Mouse (Mus musculus): ENCODE results near the gene Ptprt.

Gene Ptprt

DNA sequence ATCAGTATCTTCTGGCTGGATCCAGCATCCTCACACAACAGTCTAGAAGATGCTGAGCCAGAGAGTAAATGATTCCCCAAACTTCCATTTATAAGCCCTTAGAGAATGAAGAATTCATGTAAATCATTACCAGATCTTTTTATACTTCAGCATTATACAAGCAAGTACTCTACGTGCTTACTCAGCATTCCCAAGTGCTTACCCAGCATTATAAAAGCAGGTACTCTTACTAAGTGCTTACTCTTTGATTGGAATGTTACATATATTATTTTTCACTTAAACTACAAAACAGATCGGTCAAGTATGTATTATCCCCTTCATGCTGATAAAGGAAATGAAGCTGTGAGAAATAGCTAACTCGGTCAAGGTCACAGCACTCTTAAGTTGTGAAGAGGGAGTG lies 758.8 kb downstream of the Ptprt start:
- DNase-seq: no peak

GRCm38 (mm10) chr2:161884446-161884845 lies 776.5 kb downstream of the Ptprt start:
- no peak for DNase-seq

DNA sequence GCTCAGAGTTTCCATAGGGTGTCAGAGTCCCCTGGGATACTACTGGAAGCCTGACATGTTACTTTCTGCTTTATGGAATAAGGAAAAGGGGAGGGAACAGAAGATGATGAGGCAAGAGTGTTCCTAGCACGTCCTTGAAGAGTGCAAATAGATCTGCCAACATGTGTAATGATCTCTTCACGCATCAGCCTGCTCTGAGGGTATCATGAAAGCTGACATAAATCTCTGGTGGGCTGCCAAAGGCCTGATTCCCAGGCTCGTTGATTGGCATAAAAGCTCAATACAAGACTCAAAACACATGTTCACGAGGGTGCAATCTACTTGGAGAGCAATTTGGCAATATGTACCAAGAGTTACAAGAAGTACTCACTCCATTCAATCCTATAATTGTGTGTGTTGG lies 778.4 kb downstream of the Ptprt start:
- DNase-seq: no peak

GRCm38 (mm10) chr2:161880941-161881340 lies 780.0 kb downstream of the Ptprt start:
- DNase-seq: no peak

GRCm38 (mm10) chr2:161865231-161865630 lies 795.7 kb downstream of the Ptprt start:
- DNase-seq: no peak

GRCm38 (mm10) chr2:161858813-161859212 lies 802.1 kb downstream of the Ptprt start:
- no peak for DNase-seq

DNA sequence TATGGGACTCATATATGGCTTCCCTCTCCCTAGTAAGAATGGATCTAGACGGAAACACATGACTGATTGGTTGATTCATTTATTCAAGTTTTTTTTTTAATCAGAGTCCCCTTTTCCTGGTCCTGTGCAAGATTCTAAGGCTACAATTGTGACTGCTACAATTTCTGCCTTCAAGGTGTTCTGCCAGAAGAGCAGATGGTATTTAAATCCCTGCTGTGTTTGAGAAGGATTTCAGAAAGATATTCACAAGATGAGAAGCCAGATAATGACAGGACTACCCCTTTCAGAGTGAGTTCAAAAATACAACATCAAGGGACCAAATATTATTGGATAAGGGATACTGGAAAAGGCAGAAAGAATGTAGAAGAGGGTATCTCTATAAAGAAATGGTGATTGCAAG lies 802.6 kb downstream of the Ptprt start:
- DNase-seq: no peak

DNA sequence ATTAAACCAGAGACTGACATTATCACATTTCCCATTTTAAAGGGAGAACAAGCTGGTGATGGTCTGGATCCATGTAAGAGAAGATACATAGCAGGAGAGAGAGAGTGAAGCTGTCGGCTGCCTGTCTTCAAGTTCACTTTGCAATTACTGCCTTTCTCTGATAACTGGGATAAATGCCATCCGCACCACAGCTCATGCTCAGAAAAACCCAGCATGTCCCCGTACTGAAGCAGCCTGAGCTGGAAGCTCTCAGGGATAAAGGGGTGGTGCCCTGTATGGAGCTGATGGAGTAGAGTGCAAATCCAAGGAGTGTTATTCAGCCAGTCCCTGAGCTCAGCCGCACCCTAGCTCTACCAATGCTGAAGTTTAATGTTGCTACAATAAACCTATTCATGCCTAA lies 825.9 kb downstream of the Ptprt start:
- DNase-seq: no peak

DNA sequence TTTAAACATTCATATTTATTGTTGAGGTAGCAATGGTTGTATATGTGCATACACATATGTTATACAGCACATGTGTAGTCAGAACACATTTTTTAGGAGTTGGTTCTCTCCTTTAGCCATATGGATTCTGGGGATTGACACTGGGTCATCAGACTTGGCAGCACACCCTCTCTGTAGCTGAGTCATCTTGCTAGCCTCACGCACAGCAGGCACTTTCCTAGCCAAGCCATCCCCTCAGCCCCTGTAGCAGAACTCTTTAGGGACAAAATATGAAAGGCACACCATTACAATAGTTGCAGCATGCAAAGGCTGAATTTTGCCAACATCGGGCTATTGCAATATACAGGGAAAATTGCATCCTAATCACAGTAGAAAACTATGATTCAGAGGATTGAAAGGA lies 827.1 kb downstream of the Ptprt start:
- no peak for DNase-seq

DNA sequence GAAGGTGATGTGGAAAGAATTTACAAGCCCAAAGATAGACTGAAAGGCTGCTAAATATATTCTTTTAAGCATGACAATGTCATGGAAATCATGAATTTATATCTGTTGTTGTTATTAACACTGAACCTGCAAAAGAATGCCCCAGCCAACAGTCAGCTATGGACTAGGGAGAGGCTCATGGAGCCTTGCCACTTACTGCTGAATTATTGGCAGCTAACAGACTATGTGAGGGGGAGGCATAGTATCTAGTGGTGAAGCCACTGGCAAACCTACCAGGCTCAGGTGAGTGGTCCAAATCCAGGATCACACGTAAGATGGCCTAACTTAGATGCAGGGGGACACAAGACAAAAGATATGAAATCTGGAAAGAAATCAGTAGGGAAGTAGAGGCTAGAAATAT lies 847.6 kb downstream of the Ptprt start:
- DNase-seq: no peak

DNA sequence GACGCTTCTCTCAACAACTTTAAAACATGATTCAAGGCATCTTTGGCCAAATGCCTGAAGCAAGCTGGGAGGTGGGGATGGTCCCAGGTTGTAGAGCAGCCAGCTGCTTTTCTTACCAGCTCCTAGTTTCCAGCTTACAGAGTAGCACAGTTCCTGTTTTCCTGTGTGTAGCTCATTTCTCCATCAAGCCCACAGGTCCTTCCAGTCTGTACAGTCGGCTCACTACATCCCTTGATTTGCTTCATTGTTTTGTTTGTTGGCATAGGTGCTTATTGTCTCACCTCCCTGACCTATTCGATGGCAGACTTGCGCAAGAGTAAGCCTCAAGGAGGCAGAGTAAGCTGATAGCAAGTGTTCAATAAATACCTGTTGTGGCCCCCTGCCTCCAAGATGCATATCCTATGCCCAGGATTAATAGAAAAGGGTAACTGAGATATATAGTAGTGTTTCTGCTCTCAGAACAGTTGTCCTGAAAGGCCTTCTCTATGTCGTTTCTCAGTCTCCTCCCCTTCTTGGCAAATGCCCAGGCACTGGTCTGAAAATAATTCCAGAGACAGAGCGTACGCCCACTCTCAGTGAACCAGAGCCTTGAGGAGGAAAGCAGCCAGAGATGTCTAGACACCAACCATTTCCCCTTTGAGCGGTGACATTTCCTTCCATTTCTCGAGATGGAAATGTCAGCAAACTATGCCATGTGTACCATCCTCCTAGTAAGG lies 852.7 kb downstream of the Ptprt start:
- DNase-seq: peak; percentile 46

DNA sequence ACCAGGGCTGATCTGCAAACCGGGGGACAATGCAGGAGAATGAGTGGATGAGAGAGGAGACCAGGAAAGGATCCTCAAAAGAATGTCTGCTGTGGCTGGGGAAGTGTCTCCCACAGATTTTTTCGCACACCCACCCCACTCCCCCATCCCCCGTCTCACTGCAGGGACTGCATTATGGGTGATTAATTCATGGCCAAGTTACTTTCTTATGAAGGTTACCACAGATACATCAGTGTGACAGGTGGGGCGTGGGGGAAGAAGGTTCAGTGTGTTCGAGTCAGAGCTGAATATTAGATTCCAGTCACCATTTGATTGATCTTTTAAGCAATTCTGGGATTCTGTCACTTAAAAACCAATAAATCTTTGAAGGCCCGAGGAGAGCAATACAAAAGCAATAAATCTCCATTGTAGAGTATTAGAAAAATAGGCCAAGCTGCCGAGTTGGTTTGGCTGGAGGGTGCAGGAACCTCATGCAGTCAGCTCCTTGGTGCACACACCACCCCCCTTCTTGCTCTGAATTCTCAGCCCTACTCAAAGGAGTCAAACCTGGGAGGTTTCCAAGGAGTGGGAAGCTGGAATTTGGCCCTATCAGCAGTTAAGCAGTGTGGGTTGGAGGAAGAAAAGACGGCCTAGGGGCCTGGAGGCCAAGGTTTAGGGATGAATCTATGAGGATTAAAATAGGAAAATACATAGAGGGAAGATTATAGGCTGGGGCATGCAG lies 854.5 kb downstream of the Ptprt start:
- DNase-seq: peak; percentile 6

DNA sequence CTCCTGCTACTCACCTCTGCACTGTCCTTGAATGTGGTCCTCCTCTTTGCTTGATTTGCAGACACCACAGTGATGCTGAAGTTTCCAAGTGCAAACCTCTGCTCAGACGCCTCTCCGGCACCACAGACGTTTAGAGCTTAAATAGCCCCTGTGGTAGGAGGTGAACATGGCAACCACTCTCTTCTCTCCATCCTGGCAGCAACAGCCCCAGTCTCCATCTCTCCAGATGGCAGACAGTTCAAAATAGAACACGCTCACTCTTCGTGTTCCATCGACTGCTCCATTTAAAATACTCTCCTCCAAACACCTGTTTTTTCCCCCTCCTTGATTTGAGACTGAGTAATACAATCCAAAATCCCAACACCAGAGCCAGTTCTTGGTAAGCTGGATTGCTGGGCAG lies 861.0 kb downstream of the Ptprt start:
- no peak for DNase-seq

GRCm38 (mm10) chr2:161767528-161767927 lies 893.4 kb downstream of the Ptprt start:
- DNase-seq: no peak

GRCm38 (mm10) chr2:161713024-161713423 lies 947.9 kb downstream of the Ptprt start:
- DNase-seq: no peak

DNA sequence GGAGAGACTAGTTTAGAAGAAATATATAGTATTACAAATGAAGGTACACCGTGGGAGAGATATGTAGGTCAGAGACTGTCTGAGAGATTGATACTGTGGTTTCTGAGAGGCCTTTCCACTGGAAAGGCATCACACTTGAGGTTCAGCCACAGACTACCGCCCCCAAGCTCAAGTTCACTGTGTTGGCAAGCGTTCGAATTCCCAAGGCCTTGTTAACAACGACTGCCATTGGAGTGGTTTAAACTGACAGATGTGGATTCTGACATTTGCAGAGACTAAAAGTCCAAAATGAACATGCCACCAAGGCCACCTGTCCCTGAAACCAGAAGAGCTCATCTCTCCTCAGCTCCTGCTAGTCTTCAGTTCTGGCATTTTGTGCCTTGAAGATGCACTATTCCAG lies 951.6 kb downstream of the Ptprt start:
- no peak for DNase-seq

DNA sequence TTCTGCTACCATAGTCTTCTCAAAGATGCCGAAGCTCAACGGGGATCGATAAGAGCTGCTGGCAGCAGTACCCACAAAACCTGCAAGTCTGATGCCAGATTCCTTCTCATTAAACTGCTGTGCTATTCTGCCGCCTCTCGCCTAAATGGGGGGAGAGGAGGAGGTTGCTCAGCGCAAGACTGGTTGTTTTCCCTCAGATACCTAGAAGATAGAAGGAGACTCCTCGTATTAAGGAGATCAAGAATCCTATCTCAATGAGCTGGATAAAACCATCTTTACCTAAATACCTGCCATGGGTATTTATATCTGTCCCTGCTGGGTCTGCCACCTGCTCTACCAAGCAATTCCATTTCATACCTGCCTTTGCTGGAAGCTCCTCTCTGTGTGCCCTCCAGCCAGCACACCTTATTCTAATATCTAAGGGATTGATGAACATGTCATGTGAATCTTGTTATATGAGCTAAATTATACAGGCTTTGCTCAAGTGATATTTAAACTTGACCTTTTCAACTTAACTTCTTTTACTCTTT lies 954.5 kb downstream of the Ptprt start:
- no peak for DNase-seq

- no peak for DNase-seq
Observed at GRCm38 (mm10) chr2:161704811-161705210, 956.1 kb downstream of the Ptprt start.

DNA sequence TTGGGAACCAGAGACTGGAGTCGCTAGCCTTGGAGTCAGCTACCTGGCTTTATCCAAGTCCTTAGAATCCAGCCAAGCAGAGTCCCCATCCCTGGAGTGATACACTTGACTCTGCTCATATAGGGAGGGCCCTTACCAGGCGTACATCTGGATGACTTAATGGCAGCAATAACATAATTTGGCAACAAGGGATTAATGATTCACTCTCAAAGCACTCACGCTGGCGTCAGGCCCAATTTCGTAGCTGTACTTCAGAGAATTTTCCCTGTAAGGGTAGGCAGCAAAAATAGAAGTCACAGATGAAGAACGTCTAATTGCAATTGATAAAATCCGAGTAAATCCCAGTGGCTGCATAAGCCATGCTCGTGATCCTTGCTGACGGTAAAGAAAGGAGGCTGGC lies 956.5 kb downstream of the Ptprt start:
- DNase-seq: peak; percentile 15

- no peak for DNase-seq
Observed at GRCm38 (mm10) chr2:161695819-161696218, 965.1 kb downstream of the Ptprt start.

GRCm38 (mm10) chr2:161668302-161668986 lies 992.5 kb downstream of the Ptprt start:
- no peak for DNase-seq

- no peak for DNase-seq
Observed at GRCm38 (mm10) chr2:161661912-161662311, 999.0 kb downstream of the Ptprt start.

DNA sequence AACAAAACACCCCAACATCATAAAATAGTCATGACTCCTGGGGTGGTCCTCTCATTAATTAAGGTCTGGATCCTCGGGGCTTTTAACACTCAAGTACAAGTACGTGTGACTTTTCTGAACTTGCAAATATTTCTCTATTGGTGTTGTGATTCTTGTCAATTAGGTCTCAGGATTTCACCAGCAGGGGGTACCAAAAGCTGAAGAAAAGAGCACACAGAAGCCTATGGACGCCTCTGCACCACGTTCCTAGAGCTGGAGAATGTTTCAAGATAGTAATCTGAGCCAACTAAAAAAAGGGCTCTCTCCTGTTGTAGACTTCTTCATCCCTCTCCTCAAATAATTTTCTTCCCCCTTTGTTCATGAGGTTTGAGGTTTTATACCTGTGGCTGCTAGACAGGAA lies 1000.1 kb downstream of the Ptprt start:
- DNase-seq: peak; percentile 6

- no peak for DNase-seq
Observed at GRCm38 (mm10) chr2:161657046-161657445, 1003.9 kb downstream of the Ptprt start.

Measured in kidney, postnatal 10 days (tissue).